Mouse (Mus musculus) stomach, postnatal 0 days (tissue): Measurements from ENCODE around the gene Speg.

Source experiments
- CTCF ChIP-seq: IDR thresholded peaks from 2 replicates; pipeline ENCODE4 v1.5.1; 2016; ENCODE audit warnings: antibody characterized with exemption, low read depth, mild to moderate bottlenecking, moderate library complexity
- EP300 ChIP-seq: optimal IDR thresholded peaks from 2 replicates; pipeline ENCODE3; 2016; ENCODE audit warnings: antibody characterized with exemption

- TF ChIP-seq CTCF: no peak
- TF ChIP-seq EP300: no peak
These were observed 85.2 kb downstream of the Speg start for GRCm38 (mm10) chr1:75460297-75460696.
